Mouse (Mus musculus) forebrain, postnatal 0 days (tissue): ENCODE results near the gene Pdzd9. TPM values are rescaled to one million over a fixed set of nuclear protein-coding genes. Genes with fewer than 3 reads are reported as not detected.

Experiments
- ATAC-seq: fragments of 200-750 bp; cut with Nextera tagmentation; 2 replicates; pipeline ENCODE4 v1.8.0; 2017; ENCODE audit warnings: mild to moderate bottlenecking, moderate library complexity
- DNase-seq: peaks from one replicate; pipeline ENCODE4 v3.0.0-alpha.2; 2015
- H3K27ac ChIP-seq: fragments of 300-500 bp; sonication (generic); 2 replicates; pipeline ENCODE4 v1.5.1; 2014; ENCODE audit warnings: low read depth, mild to moderate bottlenecking, antibody characterized with exemption, low read length, moderate library complexity, mixed read lengths
- H3K27me3 ChIP-seq: fragments of 300-500 bp; sonication (generic); 2 replicates; pipeline ENCODE4 v1.6.1; 2014; ENCODE audit warnings: mild to moderate bottlenecking, low read length, mixed read lengths; ENCODE audit not compliant: insufficient read depth
- H3K36me3 ChIP-seq: fragments of 300-500 bp; sonication (generic); 2 replicates; pipeline ENCODE4 v1.6.1; 2014; ENCODE audit warnings: mild to moderate bottlenecking, moderate library complexity; ENCODE audit not compliant: insufficient read depth
- H3K4me1 ChIP-seq: fragments of 300-500 bp; sonication (generic); 2 replicates; pipeline ENCODE4 v1.6.1; 2014; ENCODE audit warnings: antibody characterized with exemption; ENCODE audit not compliant: insufficient read depth
- H3K4me2 ChIP-seq: fragments of 300-500 bp; sonication (generic); 2 replicates; pipeline ENCODE4 v1.6.1; 2014; ENCODE audit warnings: low read depth, mild to moderate bottlenecking, moderate library complexity
- H3K4me3 ChIP-seq: fragments of 300-500 bp; sonication (generic); 2 replicates; pipeline ENCODE4 v1.5.1; 2014; ENCODE audit warnings: low read depth, low read length, mixed read lengths
- H3K9ac ChIP-seq: fragments of 300-500 bp; sonication (generic); 2 replicates; pipeline ENCODE4 v1.6.1; 2014; ENCODE audit warnings: mild to moderate bottlenecking
- H3K9me3 ChIP-seq: fragments of 300-500 bp; sonication (generic); 2 replicates; pipeline ENCODE4 v1.6.1; 2016; ENCODE audit warnings: low read length
- CTCF ChIP-seq: sonication (generic); IDR thresholded peaks from 2 replicates; pipeline ENCODE4 v1.5.1; 2016; ENCODE audit warnings: antibody characterized with exemption, control low read depth, low read depth
- WGBS: fragments of 180-500 bp; shearing (Covaris S2); extraction: QIAGEN DNeasy Blood & Tissue Kit; methylation state at CpG from one replicate; pipeline ENCODE4 v1.1.7; 2014; 5-methylcytosine and 5-hydroxymethylcytosine counted together
- polyA plus RNA-seq: library from polyadenylated mRNA; unstranded; fragments of >200 nt; fragmentation: Nextera tagmentation; extraction: Ambion mirVana; gene quantifications from 2 replicates; pipeline ENCODE4 v1.2.1, GENCODE M21; 2015
- total RNA-seq: library from RNA; depleted of rRNA; stranded (reverse); fragments of >200 nt; gene quantifications from 2 replicates; pipeline ENCODE4 v1.2.3, GENCODE M21; 2014

The Pdzd9 gene
- total and polyA plus RNA-seq, 2 experiments from 2014 or later: 0.22 to 0.24 TPM

- H3K36me3 ChIP-seq: no peaks in the 10 kb centered on the region
- H3K9ac ChIP-seq: no peak overlapping the region
- no peak overlapping the region for H3K27ac ChIP-seq
- DNase-seq: no peak
- TF ChIP-seq CTCF: no peak
- H3K4me1 ChIP-seq: peaks cover 28% of the 10 kb centered on the region
- no peak overlapping the region for H3K4me3 ChIP-seq
- ATAC-seq: no peak
- WGBS: 58% methylated on average over 4 of the region's 4 CpGs
- H3K4me2 ChIP-seq: no peak overlapping the region
- H3K27me3 ChIP-seq: no peaks in the 10 kb centered on the region
- H3K9me3 ChIP-seq: no peaks in the 10 kb centered on the region
These were observed 11.9 kb upstream of the Pdzd9 start for GRCm38 (mm10) chr7:120682002-120682401.

- Histone ChIP-seq H3K9ac (no peak overlapping the region), H3K27ac (no peak overlapping the region), H3K4me3 (peak overlapping the region; percentile 92), H3K4me2 (peak overlapping the region; percentile 83), H3K27me3 (no peaks in the 10 kb centered on the region), H3K9me3 (no peaks in the 10 kb centered on the region), H3K4me1 (peaks cover 17% of the 10 kb centered on the region), H3K36me3 (no peaks in the 10 kb centered on the region)
- DNase-seq (no peak), ATAC-seq (no peak)
- no peak for TF ChIP-seq CTCF
- WGBS: 53% methylated on average over 8 of the region's 8 CpGs
These were observed 8.9 kb upstream of the Pdzd9 start for GRCm38 (mm10) chr7:120679023-120679422.

GRCm38 (mm10) chr7:120677764-120678531, 7.8 kb upstream of the Pdzd9 start:
- TF ChIP-seq CTCF: no peak
- WGBS: 1% methylated on average over 42 of the region's 42 CpGs
- Histone ChIP-seq H3K9ac (peak overlapping the region; percentile 87), H3K27me3 (no peaks in the 10 kb centered on the region), H3K4me2 (peak overlapping the region; percentile 83), H3K27ac (peak overlapping the region; percentile 76), H3K9me3 (no peaks in the 10 kb centered on the region), H3K36me3 (no peaks in the 10 kb centered on the region), H3K4me1 (peaks cover 17% of the 10 kb centered on the region), H3K4me3 (peak overlapping the region; percentile 92)
- DNase-seq (peak; percentile 29), ATAC-seq (peak; percentile 55)

GRCm38 (mm10) chr7:120677001-120677643, 7.0 kb upstream of the Pdzd9 start, which contains the start of gene Mosmo:
Gene Mosmo (plus strand): TSS chr7:120677618.
- ATAC-seq: peak; percentile 97

GRCm38 (mm10) chr7:120671271-120671670, 1.1 kb upstream of the Pdzd9 start:
- Histone ChIP-seq H3K4me1 (no peaks in the 10 kb centered on the region), H3K27me3 (no peaks in the 10 kb centered on the region), H3K4me3 (no peak overlapping the region), H3K27ac (no peak overlapping the region), H3K9me3 (no peaks in the 10 kb centered on the region), H3K36me3 (no peaks in the 10 kb centered on the region), H3K9ac (no peak overlapping the region), H3K4me2 (no peak overlapping the region)
- no peak for ATAC-seq
- DNase-seq: no peak
- no peak for TF ChIP-seq CTCF
- 66% methylated on average over 2 of the region's 2 CpGs for WGBS

More at GRCm38 (mm10) chr7:120677001-120677643, 7.0 kb upstream of the Pdzd9 start, which contains the start of gene Mosmo:
- H3K4me2 ChIP-seq: peak within 1 kb of the TSS; percentile 83
- WGBS: under 1% methylated on average over 37 of the region's 44 CpGs
- H3K9ac ChIP-seq: peak within 1 kb of the TSS; percentile 87
- H3K36me3 ChIP-seq: no peaks in the 10 kb centered on the region
- H3K4me1 ChIP-seq: peaks cover 17% of the 10 kb centered on the region
- no peak for TF ChIP-seq CTCF
- H3K9me3 ChIP-seq: no peaks in the 10 kb centered on the region
- peak within 1 kb of the TSS; percentile 76 for H3K27ac ChIP-seq
- no peaks in the 10 kb centered on the region for H3K27me3 ChIP-seq
- DNase-seq: peak; percentile 78
- peak within 1 kb of the TSS; percentile 92 for H3K4me3 ChIP-seq

GRCm38 (mm10) chr7:120662079-120662478, 8.1 kb downstream of the Pdzd9 start:
- 94% methylated on average over 4 of the region's 4 CpGs for WGBS
- ATAC-seq: no peak
- H3K9ac ChIP-seq: no peak overlapping the region

GRCm38 (mm10) chr7:120647849-120648248, 22.3 kb downstream of the Pdzd9 start:
- WGBS: 61% methylated on average over 2 of the region's 2 CpGs
- Histone ChIP-seq H3K9me3 (no peaks in the 10 kb centered on the region), H3K4me1 (no peaks in the 10 kb centered on the region), H3K27me3 (no peaks in the 10 kb centered on the region), H3K4me3 (no peak overlapping the region), H3K36me3 (peaks cover 74% of the 10 kb centered on the region), H3K27ac (0 out of 2 replicates have a peak overlapping the region, but pooled peaks have one; percentile 2), H3K4me2 (no peak overlapping the region), H3K9ac (no peak overlapping the region)
- no peak for TF ChIP-seq CTCF
- DNase-seq (peak; percentile 79), ATAC-seq (peak; percentile 76)

More at GRCm38 (mm10) chr7:120662079-120662478, 8.1 kb downstream of the Pdzd9 start:
- Histone ChIP-seq H3K27me3 (no peaks in the 10 kb centered on the region), H3K27ac (no peak overlapping the region), H3K4me1 (no peaks in the 10 kb centered on the region), H3K4me2 (no peak overlapping the region), H3K36me3 (peaks cover 26% of the 10 kb centered on the region), H3K4me3 (no peak overlapping the region), H3K9me3 (no peaks in the 10 kb centered on the region)
- DNase-seq: no peak
- TF ChIP-seq CTCF: no peak
